Mouse (Mus musculus) layer of hippocampus, adult 11-12 months (tissue): ENCODE measurements around the gene Trim15.
"Not testable (repeated sequence)": the region's sequence is repeated elsewhere in the genome, so short reads cannot be mapped to it uniquely, and the experiment has no call there.

Experiments used
- DNase-seq: peaks from one replicate; pipeline ENCODE4 v3.0.0; 2022; ENCODE audit warnings: low spot score

Gene Trim15

GRCm38 (mm10) chr17:36866719-36867527 is at the start of gene Trim15:
Gene Trim15, minus strand, starts transcription at chr17:36867210.
- no peak for DNase-seq

DNA sequence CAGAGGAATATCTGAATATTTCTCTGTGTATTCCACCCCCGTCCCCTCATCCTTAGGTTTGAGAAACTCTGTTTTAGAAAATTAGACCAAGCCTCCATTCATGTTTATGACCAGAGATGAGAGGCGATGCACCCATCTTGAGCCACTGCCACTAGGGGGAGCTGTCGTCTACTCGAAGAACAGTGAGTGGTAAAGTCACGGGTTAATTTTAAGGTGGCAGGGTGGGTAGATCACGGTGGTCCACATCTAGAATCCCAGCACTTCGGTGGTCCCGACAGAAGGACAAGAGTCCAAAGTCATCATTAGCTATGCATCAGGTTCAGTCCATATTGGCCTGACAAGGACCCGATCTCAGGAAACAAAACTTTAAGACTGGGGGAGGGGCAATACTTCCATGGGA is 48.1 kb upstream of the Trim15 start:
- peak; percentile 68 for DNase-seq

- peak; percentile 85 for DNase-seq
Observed at GRCm38 (mm10) chr17:36914108-36914507, 47.1 kb upstream of the Trim15 start.

- DNase-seq: no peak
Observed at GRCm38 (mm10) chr17:36912031-36912430, 45.0 kb upstream of the Trim15 start.

GRCm38 (mm10) chr17:36909802-36910201 is 42.8 kb upstream of the Trim15 start:
- DNase-seq: no peak

DNA sequence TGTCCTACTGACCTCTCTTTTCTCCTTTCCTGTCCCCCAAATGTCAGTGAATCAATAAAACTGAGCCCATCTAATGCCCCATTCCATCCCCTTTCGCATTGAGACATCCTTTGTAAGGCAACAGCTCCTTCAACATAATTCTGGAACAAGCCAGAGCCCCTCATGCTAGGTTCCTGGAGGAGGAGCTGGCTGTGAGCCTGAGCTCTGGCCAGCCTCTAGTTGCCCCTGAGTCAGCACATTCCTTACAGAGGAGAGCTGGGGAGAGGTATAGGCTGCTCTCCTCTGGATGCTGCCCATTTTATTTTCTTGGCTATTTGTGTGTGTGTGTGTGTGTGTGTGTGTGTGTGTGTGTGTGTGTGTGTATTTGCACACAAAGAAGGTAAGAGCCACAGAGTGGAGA is 41.2 kb upstream of the Trim15 start:
- no peak for DNase-seq

DNA sequence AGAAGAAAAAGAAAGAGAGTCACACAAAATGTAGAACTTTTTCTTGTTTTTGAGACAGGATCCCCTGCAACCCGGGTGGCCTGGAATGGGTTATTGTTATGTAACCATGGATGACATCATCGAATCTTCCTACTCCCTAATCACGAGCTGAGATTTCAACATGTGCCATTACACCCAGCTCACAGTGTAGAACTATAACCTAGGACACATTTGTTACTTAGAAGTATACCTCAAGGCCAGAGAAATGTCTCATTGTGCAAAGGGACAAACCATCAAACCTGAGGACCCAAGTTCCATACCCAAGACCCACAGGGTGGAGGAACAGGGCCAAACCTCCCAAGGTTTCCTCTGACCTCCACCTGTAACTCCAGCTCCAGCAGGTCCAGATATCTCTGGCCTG is 36.6 kb upstream of the Trim15 start:
- DNase-seq: no peak

- DNase-seq: no peak
Observed at GRCm38 (mm10) chr17:36900691-36901090, 33.7 kb upstream of the Trim15 start.

DNA sequence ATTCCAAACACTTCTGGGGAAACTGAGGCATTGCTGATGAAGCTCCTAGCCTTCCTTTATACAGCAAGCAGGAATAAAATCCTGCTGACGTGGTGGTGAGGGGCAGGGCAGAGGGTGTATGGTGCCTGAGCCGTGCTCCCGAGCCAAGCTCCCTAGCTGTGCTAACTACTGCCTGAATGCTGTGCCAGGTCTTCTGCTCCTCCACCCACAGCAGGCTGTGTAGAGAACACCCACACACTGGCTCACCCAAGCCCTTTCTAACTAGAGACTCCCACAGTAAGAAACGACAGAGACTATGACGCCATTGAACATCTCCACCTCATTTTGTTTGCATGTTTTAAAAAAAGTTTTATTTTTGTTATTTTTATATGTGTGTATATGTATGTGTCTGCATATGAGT is 33.0 kb upstream of the Trim15 start:
- DNase-seq: peak; percentile 51

DNA sequence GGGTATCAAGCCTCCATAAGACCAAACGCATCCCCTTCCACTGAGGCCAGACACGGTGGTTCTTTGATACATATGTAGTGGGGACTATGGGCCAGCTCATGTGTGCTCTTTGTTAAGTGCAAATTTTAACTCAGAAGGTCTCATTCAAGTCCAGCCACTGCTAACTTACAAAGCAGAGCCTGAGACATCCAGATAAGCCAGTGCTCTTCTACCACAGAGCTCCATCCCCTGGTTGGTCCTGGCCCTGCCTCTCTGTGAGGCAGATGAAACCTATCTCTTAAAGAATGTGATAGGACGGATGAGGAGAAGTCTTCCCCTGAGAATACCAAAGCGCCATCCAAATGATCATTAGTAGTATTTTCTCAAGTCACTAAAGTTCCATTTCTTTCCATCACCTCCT is 32.4 kb upstream of the Trim15 start:
- DNase-seq: no peak

- no peak for DNase-seq
Observed at GRCm38 (mm10) chr17:36897552-36898205, 30.7 kb upstream of the Trim15 start, which contains the start of gene Trim31. Gene Trim31, plus strand, starts transcription at chr17:36898118.

- DNase-seq: no peak
Observed at GRCm38 (mm10) chr17:36897065-36897464, 30.1 kb upstream of the Trim15 start.

GRCm38 (mm10) chr17:36896583-36896982 is 29.6 kb upstream of the Trim15 start:
- peak; percentile 44 for DNase-seq

DNA sequence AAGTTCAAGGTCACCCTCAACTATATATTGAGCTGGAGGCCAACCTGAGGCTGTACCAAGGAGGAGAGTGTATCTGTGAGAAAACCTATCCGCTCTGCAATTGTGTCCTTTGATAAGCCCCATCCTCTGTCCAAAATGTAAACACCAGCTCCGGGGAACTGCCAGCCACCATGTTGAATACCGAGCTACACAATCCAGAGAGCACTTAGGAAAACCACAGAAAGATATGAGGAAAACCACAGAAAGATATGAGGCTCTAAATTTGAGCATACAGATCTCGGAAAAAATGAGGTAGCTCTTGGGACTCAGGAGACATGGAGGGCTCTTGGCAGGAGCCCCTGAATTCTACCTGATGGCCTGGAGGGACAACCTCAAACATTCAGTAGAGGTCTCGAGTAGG is 26.4 kb upstream of the Trim15 start:
- no peak for DNase-seq

GRCm38 (mm10) chr17:36892362-36892761 is 25.4 kb upstream of the Trim15 start:
- peak; percentile 31 for DNase-seq

DNA sequence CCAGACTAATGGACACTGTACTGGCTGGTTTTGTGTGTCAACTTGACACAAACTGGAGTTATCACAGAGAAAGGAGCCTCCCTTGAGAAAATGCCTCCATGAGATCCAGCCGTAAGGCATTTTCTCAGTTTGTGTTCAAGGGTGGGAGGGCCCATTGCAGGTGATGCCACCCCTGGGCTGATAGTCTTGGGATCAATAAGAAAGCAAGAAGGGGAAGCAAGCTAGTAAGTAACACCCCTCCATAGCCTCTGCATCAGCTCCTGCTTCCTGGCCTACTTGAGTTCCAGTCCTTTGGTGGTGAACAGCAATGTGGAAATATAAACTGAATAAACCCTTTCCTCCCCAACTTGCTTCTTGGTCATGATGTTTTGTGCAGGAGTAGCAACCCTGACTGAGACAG is 24.5 kb upstream of the Trim15 start:
- not testable (repeated sequence) for DNase-seq

GRCm38 (mm10) chr17:36890073-36890903 is 23.3 kb upstream of the Trim15 start, which contains the start of gene Trim40:
Gene Trim40, minus strand, starts transcription at chr17:36890123.
- no peak for DNase-seq

DNA sequence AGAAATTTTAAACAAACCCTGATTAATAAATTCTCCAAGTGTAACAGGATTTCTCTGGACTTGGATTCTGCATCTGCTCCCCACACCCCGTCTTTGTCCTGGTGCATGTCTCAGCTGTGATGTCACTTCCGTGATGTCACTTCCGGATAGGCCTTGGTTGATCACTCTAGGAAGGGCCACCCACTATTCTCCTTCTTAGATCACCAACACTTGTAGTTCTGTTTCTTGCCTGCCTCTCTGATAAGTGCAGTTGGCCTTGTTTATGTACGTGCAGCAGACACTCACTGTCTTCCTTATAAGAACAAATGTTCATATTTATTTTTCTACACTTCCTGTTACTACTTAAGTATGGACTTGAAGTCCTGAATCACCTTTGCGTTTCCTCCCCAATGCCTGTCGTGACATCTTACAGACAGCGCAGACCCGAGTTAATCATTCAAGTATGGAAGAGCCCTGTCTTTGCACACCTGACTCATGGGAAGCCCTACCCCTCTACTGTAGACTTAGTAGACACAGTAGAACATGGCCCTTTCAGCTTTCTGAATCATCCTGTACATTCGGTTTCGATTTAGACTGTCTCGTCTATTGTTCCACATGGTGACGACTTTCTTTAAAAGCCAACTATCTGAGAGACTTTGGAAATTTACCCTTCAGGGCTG is 18.3 kb upstream of the Trim15 start:
- no peak for DNase-seq

DNA sequence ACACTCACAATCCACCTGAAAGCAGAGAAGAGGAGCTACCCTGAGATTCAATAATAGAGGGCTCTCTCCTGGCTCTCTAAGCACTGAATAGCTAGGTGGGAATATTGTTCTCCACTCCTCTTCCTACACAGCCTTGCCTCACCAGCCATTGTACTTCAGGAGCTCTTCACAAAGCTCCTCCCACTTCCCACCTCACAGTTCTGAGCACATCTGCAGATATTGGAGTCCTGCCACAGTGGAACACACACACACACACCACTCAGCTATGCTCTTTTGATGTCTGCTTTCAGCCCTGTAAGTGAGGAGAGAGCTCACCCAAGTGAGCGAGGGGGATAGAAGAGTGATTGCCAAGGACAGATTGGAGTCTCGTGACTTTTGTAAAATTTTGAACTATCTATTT is 16.3 kb upstream of the Trim15 start:
- no peak for DNase-seq

DNA sequence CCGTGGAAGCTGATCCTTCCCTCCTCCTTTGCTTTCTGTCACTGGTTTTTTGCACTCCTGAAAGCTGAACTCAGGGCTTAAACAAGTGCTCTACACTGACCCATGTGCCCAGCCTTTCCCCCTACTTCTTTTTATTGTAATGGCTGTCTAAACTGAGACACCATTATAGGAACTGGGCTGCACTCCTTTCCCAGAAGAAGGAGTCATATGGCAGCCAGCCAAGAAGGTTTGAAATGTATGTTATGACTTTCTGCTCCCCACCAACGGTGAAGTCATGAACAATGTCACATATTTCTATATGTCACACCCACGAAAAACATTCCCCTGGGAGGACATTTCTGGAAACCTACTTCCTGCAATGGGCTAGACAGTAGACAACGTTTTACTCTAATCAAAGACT is 7.6 kb upstream of the Trim15 start:
- DNase-seq: no peak

DNA sequence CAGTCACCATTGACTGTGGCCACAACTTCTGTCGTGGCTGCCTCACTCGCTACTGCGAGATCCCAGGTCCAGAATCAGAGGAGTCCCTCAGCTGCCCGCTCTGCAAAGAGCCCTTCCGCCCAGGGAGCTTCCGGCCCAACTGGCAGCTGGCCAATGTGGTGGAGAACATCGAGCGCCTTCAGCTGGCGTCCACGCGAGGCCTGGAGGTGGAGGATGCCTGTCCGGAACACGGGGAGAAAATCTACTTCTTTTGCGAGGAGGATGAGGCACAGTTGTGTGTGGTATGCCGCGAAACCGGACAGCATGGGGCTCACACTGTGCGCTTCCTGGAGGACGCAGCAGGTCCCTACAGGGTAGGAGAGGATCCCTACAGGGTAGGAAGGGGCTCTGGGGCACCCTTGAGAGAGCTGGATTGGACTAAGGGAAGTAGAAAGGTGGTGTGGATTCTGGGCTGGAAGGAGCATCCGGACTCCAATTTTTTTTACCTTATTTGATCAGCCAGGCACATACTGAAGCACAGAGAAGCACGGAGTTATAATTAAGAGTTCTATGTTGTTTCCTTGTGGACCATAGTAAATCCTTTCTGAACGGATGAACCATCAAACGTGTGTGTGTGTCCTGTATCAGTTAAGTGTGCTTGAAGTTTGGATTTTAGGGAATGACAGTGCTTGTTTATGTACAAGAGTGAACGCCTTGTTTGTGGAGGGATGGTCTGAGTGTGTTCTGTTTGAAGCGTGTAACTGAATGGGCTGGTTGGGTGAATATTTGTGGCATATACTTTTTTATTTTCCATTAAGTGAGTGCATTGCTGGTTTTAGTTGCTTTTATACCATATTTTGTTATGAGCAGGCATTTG is 3.2 kb upstream of the Trim15 start:
- no peak for DNase-seq
